Mouse (Mus musculus): ENCODE results near the gene Cmklr1.

The Cmklr1 gene

DNA sequence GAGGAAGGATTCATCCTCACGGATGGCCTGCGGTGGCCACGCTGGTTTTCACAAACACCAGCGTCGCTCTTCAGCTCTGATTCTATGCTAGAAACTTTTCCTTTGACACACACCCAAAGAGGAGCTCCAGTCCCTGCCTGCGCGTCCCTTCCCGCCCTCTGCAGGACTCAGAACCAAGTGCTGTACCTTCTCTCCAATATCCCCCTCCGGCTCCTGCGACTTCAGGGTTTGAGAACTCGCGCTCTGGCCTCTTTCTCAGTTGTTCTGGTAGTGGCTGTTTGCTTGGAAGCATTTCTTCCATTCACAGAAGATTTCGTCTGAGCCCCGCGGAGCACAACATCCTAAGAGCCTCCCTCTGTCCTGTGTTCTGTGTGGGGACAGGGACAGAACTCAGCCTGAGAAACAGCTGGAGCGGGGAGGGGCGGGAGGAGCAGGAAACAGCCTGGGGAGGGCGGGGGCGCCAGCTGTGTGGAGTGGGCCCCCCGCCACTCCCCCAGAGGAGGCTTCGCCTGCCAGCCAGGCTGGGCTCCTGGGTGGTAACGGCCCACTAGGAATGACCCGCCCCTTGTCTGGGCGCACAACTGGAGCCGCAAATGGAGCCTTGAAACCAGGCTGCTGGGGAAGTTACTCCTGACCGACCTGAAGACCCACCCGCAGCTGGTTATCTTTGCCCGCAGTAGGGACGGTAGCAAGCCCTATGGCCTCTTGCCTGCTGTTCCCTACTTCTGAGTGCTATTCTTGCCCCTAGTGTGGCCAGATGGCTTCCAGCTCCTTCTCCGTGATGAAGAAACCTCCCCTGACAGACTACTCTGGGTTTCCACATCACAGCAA, at the start of gene Cmklr1:
Gene Cmklr1 (minus strand): TSS at position 392 of the 831 bp plus-strand sequence.
- no peak for DNase-seq

DNA sequence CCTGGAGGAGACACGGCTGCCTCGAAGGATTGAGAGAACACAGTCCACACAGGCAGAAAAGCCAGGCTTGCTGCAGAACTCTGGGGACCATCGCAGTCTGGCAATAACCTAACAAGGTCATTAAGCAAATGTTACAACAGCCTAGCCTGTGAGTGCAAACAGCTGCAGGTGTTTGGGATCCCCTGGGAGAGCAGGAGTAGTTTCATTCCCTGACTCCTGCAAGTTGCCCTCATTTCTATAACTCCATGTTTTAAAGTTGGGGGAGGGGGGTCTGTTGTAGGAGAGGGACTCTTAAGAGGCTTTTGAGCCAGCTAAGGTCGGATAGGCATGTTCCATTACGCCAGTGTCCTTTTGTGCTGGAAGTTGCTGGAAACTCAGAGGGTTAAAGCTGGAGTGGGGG, 44.2 kb upstream of the Cmklr1 start:
- DNase-seq: no peak

DNA sequence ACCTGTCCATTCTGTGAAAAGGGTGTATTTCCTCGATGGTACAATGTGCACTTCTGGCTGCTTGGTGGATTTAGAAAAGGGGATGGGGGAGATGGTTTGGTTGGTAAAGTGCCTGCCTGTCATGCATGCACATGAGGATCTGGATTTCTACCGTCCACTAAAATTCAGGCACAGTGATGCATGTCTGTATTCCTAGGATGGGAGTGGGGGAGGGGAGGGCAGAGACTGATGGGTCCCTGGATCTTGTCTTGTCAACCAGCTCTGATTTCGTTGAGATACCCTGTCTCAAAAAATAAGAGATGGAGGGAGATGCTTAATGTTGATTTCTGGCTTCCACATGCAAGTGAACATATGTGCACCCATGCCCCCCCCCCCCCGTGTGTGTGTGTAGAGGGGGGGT, 43.8 kb upstream of the Cmklr1 start:
- no peak for DNase-seq

DNA sequence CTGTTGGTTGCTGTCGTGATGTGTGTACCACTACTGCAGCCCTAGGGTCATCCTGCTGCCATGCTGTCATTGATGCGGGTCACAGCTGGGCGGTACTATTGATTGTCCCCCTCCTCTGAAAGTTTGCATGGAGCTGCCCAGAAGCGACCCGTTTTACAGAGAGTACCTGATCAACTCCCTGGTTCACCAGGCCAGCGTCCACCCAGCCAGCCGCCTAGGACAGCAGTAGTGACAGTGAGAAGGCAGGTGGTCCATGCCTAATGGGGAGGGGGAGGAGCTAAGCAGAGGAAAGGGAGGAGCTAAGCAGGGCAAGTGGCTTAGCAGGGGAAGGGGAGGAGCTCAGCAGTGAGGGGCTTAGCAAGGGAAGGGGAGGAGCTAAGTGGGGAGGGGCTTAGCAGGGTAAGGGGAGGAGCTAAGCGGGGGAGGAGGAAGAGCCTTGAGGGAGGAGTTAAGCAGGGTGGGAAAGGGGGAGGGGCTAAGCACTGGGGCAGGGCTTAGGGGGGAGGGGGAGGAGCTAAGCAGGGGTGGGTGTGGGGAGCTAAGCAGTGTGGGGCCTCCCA, 43.0 kb upstream of the Cmklr1 start:
- no peak for DNase-seq

DNA sequence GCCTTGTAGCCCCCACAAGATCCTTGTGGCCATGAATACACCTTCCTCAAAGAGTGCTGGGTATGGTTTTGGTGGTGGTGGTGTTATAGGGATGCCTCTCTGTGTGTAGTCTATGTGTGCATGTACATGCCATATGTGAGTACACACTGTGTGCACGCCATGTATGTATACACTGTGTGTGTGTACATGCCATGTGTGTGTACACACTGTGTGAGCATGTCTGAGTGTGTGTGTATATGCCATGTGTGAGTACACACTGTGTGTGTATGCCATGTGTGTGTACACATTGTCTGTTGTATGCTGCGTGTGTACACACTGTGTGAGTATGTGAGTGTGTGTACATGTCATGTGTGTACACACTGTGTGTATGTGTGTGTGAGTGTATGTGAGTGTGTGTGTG, 40.6 kb upstream of the Cmklr1 start:
- no peak for DNase-seq

DNA sequence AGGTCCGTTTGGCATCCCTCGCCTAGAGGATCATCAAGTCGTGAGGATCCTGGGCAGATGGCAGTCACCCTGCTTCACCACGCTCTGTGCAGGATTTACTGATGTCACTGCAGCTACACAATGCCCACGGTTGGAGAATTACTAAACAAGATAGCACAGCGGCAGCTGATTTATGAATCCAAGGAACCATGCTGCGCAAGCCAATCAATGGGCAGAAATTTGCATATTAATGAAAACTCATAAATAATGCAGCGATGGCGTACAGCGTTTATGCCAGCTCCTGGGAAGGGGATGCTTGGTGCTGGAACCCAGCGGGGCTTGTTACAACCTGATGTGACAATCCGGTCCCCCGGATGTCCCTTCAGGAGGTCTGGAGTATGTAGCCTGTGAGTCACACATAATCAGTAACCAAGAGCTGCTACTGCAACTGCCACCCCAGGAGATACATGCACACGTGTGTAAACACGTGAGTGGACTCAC, 39.9 kb upstream of the Cmklr1 start:
- DNase-seq: peak; percentile 52

DNA sequence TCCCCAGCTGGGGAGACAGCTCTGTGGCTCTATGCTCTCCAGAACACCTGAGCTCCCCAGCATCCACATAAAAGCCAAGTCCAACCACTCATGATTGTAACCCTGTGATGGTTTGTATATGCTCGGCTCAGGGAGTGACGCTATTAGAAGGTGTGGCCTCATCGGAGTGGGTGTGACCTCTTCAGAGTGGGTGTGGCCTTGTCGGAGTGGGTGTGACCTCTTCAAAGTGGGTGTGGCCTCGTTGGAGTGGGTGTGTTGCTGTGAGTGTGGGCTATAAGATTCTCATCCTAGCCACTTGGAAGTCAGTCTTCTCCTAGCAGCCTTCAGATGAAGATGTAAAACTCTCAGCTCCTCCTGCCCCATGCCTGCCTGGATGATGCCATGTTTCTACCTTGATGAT, 37.3 kb upstream of the Cmklr1 start:
- no peak for DNase-seq

DNA sequence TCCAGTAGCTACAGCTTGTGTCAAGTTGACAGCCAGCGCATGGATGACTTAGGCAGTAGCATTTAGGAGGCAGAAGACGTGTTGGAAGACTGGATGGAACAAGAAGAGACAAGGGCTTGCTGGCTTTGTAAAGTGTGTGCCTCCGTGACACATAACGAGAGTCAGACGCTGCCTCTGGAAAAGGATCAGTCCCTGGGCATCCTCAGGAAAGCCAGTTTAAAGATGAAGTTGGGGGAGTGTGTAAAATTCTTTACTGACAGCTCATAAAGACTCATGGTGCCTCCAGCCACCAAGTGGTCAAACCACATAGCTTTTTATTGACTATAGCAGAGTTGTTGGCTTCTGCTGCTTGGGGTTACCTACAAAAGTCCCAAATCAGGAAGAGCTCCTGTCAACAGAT, 35.2 kb upstream of the Cmklr1 start:
- DNase-seq: no peak

DNA sequence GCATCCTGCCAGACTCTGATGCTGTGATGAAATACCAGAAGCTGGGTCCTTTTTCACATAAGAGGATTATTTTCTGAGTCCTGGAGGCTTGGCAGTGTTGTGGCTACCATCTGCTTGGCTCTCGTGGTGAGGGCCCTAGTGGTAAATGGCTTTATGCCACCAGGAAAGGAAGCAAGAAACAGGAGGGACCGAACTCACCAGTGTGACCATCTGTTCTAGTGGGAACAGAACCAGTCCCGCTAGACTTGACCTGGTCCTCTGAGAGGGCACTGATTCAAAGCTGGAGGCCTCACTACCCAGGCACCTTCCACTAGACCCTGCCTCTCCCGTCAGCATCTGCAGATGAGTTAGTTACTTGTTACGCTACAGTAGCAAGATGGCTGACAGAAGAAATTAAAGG, 33.0 kb upstream of the Cmklr1 start:
- peak; percentile 89 for DNase-seq

DNA sequence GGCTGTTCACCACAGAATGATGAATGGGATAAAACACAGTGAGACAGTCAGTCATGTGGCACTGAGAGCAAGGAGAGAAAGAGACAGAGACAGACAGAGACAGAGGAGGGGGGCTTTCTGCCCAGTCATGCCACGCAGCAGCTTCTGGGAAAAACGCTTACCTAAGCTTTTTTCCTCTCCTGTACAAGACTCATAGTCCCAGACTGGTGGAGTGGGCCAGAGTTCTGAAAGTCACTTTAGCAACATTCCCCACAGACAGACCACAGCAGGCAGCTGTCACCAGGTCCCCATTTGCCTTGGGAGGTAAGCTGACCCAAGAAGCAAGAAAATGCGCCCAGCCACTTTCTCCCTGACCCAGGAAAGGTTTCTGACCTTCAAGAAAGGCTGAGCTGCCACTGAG, 32.2 kb upstream of the Cmklr1 start:
- DNase-seq: peak; percentile 40

DNA sequence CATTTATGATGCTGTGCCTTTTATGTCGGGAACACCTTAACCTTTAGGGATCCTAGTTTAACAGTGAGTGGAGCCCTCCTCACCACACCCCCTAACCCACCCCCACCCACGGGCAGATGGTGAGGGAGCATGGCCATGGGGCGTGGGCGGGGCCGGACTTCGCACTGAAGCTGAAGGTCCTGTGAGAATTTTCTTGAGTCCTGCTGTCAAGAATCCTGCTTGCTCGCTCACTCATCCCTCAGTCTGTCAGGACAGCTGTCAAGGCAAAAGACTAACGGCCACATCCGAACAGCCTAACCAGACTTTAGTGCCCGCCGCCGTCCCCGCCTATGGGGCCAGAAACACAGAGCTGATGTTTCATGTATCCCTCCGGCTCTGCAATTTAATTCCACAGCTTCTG, 31.0 kb upstream of the Cmklr1 start:
- DNase-seq: peak; percentile 47

DNA sequence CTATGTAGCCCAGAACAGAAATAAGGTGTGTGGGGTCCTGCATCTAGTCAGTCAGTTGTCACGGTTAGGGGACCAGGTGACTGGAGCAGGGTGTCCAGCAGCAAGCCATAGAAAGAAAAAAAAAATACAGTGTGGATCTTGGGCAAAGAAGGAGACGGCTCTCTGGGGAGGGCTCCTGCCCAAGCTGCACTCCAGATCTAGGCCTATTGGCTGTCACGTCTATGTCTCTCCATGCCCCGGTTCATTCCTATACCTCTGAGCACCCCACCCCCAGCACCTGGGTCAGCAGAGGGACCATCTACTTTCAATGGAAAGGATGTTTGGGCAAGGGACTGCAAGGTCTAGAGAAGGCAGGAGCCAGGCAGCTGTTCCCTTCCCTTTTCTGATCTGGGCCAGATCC, 29.3 kb upstream of the Cmklr1 start:
- no peak for DNase-seq

DNA sequence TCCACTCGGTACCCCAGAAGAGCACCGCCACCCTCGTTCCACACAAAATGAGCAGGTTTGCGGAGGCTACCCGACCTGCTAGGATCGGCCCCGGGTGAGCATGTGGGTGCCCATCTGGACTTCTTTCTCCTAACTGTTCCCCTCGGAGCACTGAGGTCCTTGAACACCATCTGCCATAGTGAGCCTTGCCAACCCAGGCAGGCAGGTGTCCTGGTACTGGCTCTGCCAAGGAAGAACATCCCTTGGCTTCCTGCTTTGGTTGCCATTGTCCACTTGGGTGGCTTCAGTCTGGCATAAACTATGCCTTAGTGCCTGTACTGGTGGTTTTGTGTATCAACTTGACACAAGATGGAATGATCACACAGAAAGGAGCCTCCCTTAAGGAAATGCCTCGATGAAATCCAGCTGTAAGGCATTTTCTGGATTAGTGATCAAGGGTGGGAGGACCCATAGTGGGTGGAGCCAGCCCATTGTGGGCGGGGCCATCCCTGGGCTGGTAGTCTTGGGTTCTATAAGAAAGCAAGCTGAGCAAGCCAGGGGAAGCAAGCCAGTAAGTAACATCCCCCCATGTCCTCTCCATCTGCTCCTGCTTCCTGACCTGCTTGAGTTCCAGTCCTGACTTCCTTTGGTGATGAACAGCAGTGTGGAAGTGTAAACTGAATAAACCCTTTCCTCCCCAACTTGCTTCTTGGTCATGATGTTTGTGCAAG, 28.7 kb upstream of the Cmklr1 start:
- DNase-seq: peak; percentile 97

DNA sequence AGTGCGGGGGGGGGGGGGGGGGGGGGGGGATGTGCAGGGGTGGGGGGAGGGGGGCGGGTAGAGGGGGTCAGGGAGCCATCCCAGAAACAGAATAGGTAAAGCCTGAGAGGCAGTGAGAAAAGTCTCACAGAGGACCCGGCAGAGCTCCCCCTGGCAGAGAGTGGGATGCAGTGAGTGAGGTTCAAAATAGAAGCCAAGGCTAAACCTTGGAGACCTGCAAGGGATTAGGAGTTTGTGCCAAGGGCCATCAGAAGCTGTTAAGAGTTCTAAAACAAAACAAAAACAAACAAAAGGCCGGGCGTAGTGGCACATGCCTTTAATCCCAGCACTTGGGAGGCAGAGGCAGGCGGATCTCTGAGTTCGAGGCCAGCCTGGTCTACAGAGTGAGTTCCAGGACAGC, 27.3 kb upstream of the Cmklr1 start:
- no peak for DNase-seq

DNA sequence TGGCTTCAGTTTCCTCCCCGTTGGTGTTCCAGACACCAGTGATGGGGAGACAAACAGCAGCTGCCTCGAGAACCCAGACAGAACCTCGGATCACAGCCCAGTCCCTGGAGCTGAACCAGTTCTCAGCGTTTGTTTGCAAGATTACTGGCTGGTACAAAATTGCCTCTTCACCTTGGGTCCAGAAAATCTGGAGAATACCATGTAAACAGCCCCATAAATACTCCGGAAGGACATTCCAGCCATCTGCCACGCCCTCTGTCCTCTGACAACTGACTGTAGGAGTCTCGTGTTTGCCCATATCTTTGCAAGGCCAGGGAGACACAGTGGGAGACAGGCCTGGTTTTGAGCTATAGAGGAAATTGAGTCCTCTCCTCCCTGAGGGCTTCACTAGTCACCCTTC, 24.6 kb upstream of the Cmklr1 start:
- peak; percentile 45 for DNase-seq

DNA sequence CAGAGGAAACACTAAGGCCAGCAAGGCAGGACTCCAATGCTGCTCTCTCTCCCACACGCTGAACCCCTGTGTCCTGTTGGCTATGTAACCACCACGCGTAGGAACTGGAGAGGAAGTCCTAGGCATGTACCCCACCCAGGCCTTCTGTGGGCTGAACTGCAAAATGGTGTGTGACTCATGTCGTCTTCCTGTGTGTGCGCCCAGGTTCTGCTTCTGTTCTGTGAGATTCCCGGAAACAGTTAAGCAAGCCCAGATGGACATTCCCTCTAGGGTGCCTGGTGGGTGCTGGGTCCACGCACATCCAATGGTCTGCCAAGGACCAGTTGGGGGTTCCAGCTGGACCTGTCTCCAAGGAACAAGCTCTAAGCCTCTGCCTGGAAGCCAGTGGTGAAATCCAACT, 22.2 kb upstream of the Cmklr1 start:
- DNase-seq: no peak

DNA sequence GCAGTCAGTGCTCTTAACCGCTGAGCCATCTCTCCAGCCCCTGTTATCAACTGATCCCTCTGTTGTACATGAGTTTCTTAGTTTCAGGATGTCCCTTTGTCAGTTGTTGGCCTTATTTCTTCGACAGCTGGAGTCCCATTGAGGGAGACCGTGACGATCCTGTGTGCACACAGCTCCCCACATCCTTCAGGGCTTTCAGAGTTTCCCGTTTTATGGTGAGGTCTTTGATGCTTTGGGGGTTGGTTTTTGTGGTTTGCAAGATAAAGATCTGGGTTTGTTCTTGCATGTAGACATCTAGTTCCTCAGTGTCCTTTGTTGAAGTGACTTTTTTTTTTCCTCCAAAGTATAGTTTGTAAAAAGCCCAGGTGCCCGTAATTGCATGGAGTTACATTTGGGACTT, 20.4 kb upstream of the Cmklr1 start:
- DNase-seq: no peak

DNA sequence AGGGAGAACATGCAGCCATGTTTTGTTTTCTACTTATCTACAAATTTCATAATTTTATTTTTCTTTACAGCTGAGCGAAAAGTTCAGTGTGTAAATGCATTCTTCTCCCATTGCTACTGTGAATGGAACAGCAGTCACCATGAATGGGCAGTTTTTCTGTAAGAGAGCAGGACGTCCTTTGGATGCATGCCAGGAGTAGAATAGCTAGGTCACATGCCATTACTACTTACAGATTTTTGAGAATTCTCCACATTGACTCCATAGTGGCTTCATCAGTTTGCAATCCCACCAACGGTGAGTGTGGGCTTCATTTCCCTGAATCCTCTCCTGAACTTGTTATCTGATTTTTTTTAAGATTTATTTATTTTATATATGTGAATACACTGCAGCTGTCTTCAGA, 19.9 kb upstream of the Cmklr1 start:
- DNase-seq: no peak

DNA sequence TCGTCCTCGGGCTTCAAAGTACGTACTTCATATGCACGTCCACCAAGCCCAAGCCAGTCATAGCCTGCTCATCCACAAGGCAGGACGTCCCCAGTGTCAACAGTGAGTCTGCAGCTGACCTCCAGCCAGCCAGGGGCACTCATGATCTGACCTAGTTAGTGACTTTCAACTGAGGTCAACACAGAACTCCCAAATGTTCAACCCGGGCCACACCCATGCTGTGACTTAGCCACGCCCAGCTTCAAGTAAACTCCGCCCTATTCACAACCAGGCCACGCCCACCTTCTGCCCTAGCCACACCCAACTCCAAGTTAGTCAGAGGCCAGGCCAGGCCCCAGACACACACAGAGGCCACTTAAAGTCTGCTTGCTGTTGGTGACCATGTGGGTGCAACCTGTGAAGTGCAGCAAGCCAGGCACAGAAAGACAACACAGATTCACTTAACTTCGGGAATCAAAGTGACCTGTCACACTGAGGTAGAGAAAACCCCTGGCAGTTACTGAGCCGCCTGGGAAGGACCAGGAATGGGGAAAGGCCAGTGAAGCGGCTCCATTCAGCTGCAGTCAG, 14.5 kb upstream of the Cmklr1 start:
- DNase-seq: no peak

DNA sequence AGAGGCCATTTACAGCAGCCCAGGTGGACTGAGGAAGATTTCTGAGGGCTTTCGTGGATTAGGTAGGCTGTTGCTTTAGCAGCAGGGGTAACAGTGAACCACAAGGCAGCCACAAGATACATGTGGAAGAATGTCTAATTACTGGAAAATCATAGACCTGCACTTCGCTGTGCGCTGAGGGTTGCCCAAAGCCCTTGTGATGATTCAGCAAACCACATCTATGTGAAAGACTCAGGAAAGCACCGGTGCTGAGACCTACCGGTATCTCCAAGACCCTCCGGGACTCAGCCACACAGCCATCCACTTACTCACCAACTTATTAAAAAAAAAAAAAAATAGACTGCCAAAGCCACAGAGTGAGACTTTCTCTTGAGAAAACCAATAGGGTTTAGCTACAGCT, 13.9 kb upstream of the Cmklr1 start:
- no peak for DNase-seq

DNA sequence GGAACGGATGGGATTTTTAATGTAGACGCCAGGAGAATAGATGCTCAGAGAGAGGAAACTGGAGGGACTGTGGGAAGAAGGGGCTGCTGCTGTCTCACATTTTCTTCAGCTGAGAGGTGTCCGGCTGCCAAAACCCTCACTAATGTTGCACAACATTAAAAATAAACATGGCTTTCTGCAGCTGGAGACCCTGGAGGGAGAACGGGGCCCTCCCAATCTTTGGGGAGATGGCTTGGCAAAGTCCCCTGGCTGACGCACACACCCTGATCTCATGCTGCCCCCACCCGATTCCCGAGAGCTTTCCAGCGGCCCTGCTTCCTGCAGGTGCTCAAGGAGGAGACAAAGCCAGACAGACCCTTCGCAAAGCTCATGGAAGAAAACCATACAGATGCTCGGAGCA, 10.6 kb upstream of the Cmklr1 start:
- DNase-seq: no peak

DNA sequence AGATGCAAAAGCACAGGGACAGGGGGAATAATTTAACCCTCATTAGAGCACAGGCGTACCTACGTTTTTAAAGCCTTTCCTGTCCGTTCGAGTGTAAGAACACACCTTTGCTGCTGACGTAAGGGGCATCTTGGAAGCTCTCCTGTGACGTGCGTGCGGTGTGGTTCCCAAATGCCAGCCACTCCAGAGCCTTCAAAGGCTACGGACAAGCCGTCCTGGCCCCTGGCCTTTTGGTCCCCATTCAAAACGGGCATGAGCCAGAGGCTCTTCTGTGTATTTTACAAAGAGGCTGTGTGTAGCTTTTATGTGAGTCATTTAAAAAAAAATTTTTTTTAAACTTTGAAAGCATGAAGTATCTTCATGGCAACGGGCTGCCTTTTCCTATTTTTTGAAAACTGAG, 4.6 kb upstream of the Cmklr1 start:
- DNase-seq: no peak

DNA sequence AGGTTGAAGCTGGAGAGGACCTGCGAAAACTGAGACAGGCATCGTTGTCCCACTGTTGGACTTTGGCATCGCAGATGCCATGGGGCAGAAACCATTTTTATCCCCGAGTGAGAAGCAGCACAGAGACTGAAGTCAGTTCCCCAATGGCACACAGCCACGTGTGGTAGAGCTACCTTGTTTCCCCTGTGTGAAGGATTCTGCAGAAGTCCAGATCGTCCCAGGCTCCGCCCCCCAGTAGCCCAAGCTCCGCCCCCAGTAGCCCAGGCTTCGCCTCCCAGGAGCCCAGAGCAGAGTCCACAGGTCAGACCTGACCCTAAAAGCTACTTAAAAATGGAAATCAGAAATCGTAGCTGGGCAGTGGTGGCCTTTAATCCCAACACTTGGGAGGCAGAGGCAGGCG, 4.0 kb upstream of the Cmklr1 start:
- no peak for DNase-seq

DNA sequence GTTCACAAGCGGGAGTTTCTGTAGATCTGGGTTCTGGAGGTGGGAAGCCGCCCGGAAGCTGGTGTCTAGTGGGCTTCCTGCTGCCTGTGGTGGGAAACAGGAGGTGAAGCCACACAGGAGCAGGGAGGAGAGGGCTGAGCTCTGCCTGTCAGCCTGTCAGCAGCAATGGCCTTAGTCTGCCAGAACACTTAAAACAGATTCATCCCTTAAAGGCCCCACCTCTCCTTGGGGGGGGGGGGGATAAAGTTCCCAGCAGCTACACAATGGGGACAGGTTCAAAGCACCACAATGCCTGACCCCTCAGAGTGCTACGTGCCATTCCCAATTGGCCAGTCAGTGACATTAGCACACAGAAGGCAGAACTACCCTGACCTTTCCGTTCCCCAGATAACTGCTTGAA, 2.0 kb upstream of the Cmklr1 start:
- no peak for DNase-seq
